Mouse (Mus musculus): ENCODE results near the gene Atp8b5. TPM values are rescaled to one million over a fixed set of nuclear protein-coding genes. Genes with fewer than 3 reads are reported as not detected.

Atp8b5 gene
- polyA plus RNA-seq, 1 experiment from 2014 or later, result 0.18 TPM

DNA sequence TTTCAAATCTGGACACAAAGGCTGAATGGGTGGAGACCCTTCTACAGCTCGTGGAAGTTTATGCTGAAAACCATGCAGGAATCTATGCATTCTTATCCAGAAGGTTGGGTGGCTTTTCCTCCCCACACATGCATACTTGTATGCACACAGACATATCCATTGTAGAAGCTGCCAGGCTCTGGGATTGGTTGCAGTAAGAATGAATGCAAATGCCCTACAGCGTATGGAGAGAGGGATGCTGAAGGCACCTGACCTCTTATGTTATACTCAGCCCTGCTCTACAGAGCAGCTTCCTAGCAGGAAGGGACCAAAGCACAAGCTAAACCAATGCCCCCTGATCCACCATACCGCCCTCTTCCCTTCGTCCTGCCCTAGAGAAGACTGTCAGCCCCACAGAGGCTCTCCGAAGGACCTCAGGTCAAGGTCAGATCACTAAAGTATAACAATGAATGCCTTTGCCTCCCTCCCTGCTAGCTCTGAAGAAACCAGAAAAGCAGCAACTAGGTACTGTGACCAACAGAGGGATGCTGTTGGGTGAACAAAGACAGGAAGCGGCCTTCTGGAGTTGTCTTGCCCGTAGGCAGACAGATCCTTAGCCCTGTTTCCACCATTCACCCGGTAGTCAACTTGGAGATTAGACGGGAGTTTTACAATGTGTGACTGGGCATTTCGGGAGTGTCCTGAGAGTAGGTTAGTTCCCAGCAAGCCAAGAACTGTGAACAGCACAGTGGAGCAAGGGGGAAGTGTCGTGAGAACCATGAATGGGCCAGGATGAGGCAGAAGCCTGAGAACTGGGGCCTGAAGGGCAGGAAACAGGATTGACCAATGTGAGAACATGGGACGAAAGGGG lies 140.3 kb downstream of the Atp8b5 start:
- DNase-seq (ENCODE audit: low spot score), result no peak
- Histone ChIP-seq H3K4me1 (replicated peaks) (peaks cover 30% of the 10 kb centered on the region), H3K4me3 (peak overlapping the region; percentile 58), H3K27me3 (ENCODE audit: insufficient read depth, poor library complexity, severe bottlenecking) (no peaks in the 10 kb centered on the region), H3K27ac (peak overlapping the region; percentile 91), H3K36me3 (no peaks in the 10 kb centered on the region), H3K9me3 (no peaks in the 10 kb centered on the region)
- WGBS, result 67% methylated on average over 12 of the region's 12 CpGs

DNA sequence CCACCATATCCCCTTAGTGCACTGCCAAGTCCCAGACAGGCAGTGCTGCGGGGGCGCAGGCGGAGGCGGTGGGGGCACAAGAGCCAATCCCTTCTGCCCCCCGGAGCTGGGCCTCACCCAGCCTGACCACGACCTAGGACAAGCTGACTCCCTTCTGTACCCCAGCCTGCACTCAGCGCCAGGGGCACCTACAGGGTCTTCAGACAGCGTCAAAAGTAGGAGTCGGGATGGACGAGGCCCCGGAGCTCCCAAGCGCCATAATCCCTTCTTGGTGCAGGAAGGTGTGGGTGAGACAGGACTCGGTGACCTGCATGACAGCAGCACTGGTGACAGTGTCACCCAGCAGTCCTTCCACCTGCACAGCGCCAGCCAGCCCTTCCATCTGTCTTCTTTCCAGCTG lies 147.8 kb downstream of the Atp8b5 start:
- WGBS, result 90% methylated on average over 14 of the region's 14 CpGs
- H3K4me3 ChIP-seq, result no peak overlapping the region
- no peaks in the 10 kb centered on the region for H3K27me3 ChIP-seq (ENCODE audit: insufficient read depth, poor library complexity, severe bottlenecking)
- H3K27ac ChIP-seq, result peak overlapping the region; percentile 67; the same call in 1 of the 2 replicates
- DNase-seq (ENCODE audit: low spot score), result no peak
- peaks cover 8% of the 10 kb centered on the region for H3K4me1 ChIP-seq (replicated peaks)
- peaks cover 37% of the 10 kb centered on the region for H3K36me3 ChIP-seq
- H3K9me3 ChIP-seq, result no peaks in the 10 kb centered on the region

GRCm38 (mm10) chr4:43415221-43416070 lies 148.5 kb downstream of the Atp8b5 start:
- H3K27me3 ChIP-seq (ENCODE audit: insufficient read depth, poor library complexity, severe bottlenecking), result no peaks in the 10 kb centered on the region
- H3K4me1 ChIP-seq (replicated peaks), result peaks cover 12% of the 10 kb centered on the region
- DNase-seq (ENCODE audit: low spot score), result no peak
- H3K9me3 ChIP-seq, result no peaks in the 10 kb centered on the region
- peak overlapping the region; percentile 67; the same call in 1 of the 2 replicates for H3K27ac ChIP-seq
- peaks cover 37% of the 10 kb centered on the region for H3K36me3 ChIP-seq
- no peak overlapping the region for H3K4me3 ChIP-seq
- WGBS, result 91% methylated on average over 29 of the region's 29 CpGs

- no peak overlapping the region for H3K4me3 ChIP-seq
- H3K9me3 ChIP-seq, result no peaks in the 10 kb centered on the region
- peaks cover 2% of the 10 kb centered on the region; the same call in 1 of the 2 replicates for H3K27me3 ChIP-seq (ENCODE audit: insufficient read depth, poor library complexity, severe bottlenecking)
- WGBS, result 96% methylated on average over 22 of the region's 22 CpGs
- H3K36me3 ChIP-seq, result peaks cover 37% of the 10 kb centered on the region
- peaks cover 12% of the 10 kb centered on the region for H3K4me1 ChIP-seq (replicated peaks)
- H3K27ac ChIP-seq, result no peak overlapping the region
- DNase-seq (ENCODE audit: low spot score), result no peak
Observed at GRCm38 (mm10) chr4:43416071-43416490, 149.1 kb downstream of the Atp8b5 start.

- Histone ChIP-seq H3K27ac (no peak overlapping the region), H3K36me3 (peaks cover 49% of the 10 kb centered on the region), H3K27me3 (ENCODE audit: insufficient read depth, poor library complexity, severe bottlenecking) (peaks cover 14% of the 10 kb centered on the region; the same call in 1 of the 2 replicates), H3K9me3 (no peaks in the 10 kb centered on the region), H3K4me1 (replicated peaks) (peaks cover 17% of the 10 kb centered on the region), H3K4me3 (no peak overlapping the region)
- DNase-seq (ENCODE audit: low spot score), result no peak
- WGBS, result 80% methylated on average over 16 of the region's 16 CpGs
Observed at GRCm38 (mm10) chr4:43417269-43418062, 150.5 kb downstream of the Atp8b5 start.

GRCm38 (mm10) chr4:43418450-43418849 lies 151.5 kb downstream of the Atp8b5 start:
- Histone ChIP-seq H3K9me3 (no peaks in the 10 kb centered on the region), H3K27ac (no peak overlapping the region), H3K4me3 (no peak overlapping the region), H3K36me3 (peaks cover 59% of the 10 kb centered on the region), H3K4me1 (replicated peaks) (peaks cover 15% of the 10 kb centered on the region), H3K27me3 (ENCODE audit: insufficient read depth, poor library complexity, severe bottlenecking) (peaks cover 23% of the 10 kb centered on the region)
- WGBS, result 80% methylated on average over 4 of the region's 4 CpGs
- no peak for DNase-seq (ENCODE audit: low spot score)

DNA sequence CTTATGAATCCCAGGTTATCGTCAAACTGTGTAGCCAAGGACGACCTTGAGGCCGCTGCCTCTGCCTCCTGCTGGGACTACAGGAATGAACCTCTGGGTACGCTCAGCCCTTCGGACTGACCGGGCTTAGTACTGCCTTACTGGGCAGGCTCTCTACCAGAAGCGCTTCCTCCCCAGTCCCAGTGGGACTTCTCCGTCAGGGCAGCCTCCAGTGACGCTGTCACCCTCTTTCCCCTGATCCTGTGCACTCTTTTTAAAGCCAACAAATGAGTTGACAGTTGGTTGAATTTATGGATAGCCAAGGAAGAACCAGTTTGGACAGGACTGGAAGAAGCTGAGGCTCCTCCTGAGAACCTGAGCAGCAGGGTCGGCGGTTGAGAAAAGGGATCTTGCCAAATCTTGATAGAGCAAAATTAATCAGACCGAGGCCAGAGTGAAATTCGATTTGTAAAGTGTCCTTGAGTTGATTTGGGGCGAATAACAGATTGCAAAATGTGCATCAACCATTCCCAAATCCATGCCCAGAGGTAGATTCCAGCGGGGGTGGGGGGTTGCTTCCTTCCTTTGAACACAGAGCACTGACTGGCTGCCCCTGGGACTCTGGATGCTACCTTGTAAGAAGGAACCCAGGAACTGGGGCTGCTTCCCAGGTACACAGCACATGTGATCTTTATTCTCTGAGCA lies 152.2 kb downstream of the Atp8b5 start:
- WGBS, result 55% methylated on average over 15 of the region's 15 CpGs
- DNase-seq (ENCODE audit: low spot score), result no peak
- Histone ChIP-seq H3K36me3 (peaks cover 66% of the 10 kb centered on the region), H3K27ac (no peak overlapping the region), H3K4me1 (replicated peaks) (peaks cover 13% of the 10 kb centered on the region; the same call in 1 of the 2 replicates), H3K27me3 (ENCODE audit: insufficient read depth, poor library complexity, severe bottlenecking) (peaks cover 30% of the 10 kb centered on the region), H3K4me3 (no peak overlapping the region), H3K9me3 (no peaks in the 10 kb centered on the region)

- 75% methylated on average over 9 of the region's 9 CpGs for WGBS
- peaks cover 37% of the 10 kb centered on the region for H3K27me3 ChIP-seq (ENCODE audit: insufficient read depth, poor library complexity, severe bottlenecking)
- no peaks in the 10 kb centered on the region for H3K9me3 ChIP-seq
- no peak for DNase-seq (ENCODE audit: low spot score)
- H3K4me3 ChIP-seq, result no peak overlapping the region
- H3K27ac ChIP-seq, result no peak overlapping the region
- H3K4me1 ChIP-seq (replicated peaks), result peaks cover 13% of the 10 kb centered on the region; the same call in 1 of the 2 replicates
- peaks cover 66% of the 10 kb centered on the region for H3K36me3 ChIP-seq
Observed at GRCm38 (mm10) chr4:43419801-43420281, 152.9 kb downstream of the Atp8b5 start.

DNA sequence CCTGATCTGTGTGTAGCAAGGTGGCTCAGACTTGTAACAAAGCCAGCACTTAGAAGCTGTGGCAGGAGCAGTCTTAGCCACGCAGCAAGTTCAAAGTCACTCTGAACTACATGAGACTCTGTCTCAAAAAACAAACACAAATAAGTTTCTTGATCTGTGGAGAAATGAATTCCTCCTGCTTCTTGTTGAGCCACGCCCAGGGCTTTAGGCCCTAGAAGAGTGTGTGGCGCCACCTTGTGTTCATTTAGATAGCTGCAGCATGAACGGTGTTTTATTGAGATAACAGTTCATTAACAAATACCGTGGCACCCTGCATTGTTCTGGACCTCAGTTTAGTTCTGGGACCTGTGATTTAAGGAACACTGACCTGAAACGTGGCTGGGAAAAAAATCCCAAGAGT lies 153.3 kb downstream of the Atp8b5 start:
- DNase-seq (ENCODE audit: low spot score), result peak; percentile 75
- peaks cover 66% of the 10 kb centered on the region for H3K36me3 ChIP-seq

DNA sequence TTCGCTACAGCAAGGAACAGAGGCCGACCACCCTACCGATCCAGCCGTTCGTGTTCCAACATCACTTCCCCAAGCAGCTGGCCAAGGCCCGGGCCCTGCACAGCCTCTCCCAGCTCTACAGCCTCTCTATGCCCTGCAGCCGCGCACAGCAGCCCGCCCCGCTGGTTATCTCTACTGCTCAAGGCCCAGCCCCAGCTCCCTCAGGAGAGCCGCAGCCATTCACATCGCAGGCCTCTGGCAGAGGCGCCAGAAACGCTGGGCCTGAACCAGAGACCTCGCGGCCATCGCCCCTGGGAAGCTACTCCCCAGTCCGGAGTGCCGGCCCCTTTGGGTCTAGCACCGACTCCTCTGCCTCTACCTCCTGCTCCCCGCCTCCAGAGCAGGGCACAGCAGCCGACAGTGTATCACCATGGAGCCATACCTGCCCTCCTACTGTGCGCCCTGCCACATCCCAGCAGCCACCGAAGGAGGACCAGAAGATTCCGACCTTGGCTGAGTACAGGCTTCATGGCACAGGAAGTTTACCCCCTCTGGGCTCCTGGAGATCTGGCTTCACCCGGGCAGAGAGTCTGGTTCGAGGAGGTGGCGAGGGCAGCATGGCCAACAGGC lies 154.8 kb downstream of the Atp8b5 start:
- Histone ChIP-seq H3K27me3 (ENCODE audit: insufficient read depth, poor library complexity, severe bottlenecking) (peaks cover 56% of the 10 kb centered on the region), H3K4me3 (no peak overlapping the region), H3K4me1 (replicated peaks) (peaks cover 30% of the 10 kb centered on the region), H3K27ac (no peak overlapping the region), H3K36me3 (peaks cover 66% of the 10 kb centered on the region), H3K9me3 (no peaks in the 10 kb centered on the region)
- DNase-seq (ENCODE audit: low spot score), result no peak
- WGBS, result 78% methylated on average over 28 of the region's 28 CpGs

More for the DNA sequence above, 153.3 kb downstream of the Atp8b5 start:
- 7% methylated on average over 6 of the region's 6 CpGs for WGBS
- peaks cover 41% of the 10 kb centered on the region for H3K27me3 ChIP-seq (ENCODE audit: insufficient read depth, poor library complexity, severe bottlenecking)
- H3K4me1 ChIP-seq (replicated peaks), result peaks cover 15% of the 10 kb centered on the region
- no peak overlapping the region for H3K4me3 ChIP-seq
- H3K27ac ChIP-seq, result no peak overlapping the region
- no peaks in the 10 kb centered on the region for H3K9me3 ChIP-seq
